22 mouse cellular contexts compared by ENCODE assay signal in genomic region chr2:6070925-6071324, GRCm38 (mm10). TPM values are rescaled to one million over a fixed set of nuclear protein-coding genes. Genes with fewer than 3 reads are reported as not detected.
DNase-seq lines count a peak whose midpoint lies in the region; ATAC-seq and TF ChIP-seq lines count a peak whose summit lies in the region.
"Had no signal": no experiment of that assay in that cellular context is flagged by ENCODE, and none has a peak within 500 bp of the region (broad histone marks: within the 10 kb centered on the region; RNA-seq: fewer than 3 reads in every experiment).

No protein-coding gene starts in this region.

- H3K9ac ChIP-seq in intestine, embryonic 14.5 days (ENCODE audit: low read length) = no peak overlapping the region
- no peak overlapping the region for H3K9ac ChIP-seq in intestine, postnatal 0 days (ENCODE audit: low read depth, low read length)
- H3K9ac ChIP-seq in ES-Bruce4 (ENCODE audit: low read depth, poor library complexity, severe bottlenecking) = no peak overlapping the region
- no peak overlapping the region for H3K9ac ChIP-seq in stomach, embryonic 16.5 days (ENCODE audit: low read length)
- H3K9ac ChIP-seq: forebrain, embryonic 15.5 days; hindbrain, embryonic 12.5 days; limb, embryonic 13.5 days; liver, embryonic 13.5 days; lung, embryonic 15.5 days had no signal

- peak overlapping the region; percentile 60 for H3K27ac ChIP-seq in intestine, embryonic 14.5 days (ENCODE audit: low read depth)
- no peak overlapping the region for H3K27ac ChIP-seq in intestine, postnatal 0 days (ENCODE audit: low read depth, low read length)
- H3K27ac ChIP-seq in ES-Bruce4 (ENCODE audit: insufficient read depth, low read length) = peak overlapping the region; percentile 41; the same call in 1 of the 2 replicates
- peak overlapping the region; percentile 84 for H3K27ac ChIP-seq in stomach, embryonic 16.5 days (ENCODE audit: low read length)
- H3K27ac ChIP-seq: forebrain, embryonic 15.5 days; hindbrain, embryonic 12.5 days; limb, embryonic 13.5 days; liver, embryonic 13.5 days; macrophage; midbrain, embryonic 10.5 days had no signal

- DNase-seq in intestine, embryonic 14.5 days (ENCODE audit: low spot score) = no peak
- DNase-seq in ZHBTc4 (ENCODE audit: low read depth, low spot score) = peak; percentile 36
- no peak for DNase-seq in cerebellum, postnatal 4 days (ENCODE audit: low spot score in 2 of 2)
- DNase-seq in left cerebral cortex, adult 18-20 months (ENCODE audit: low spot score in 2 of 2) = no peak
- DNase-seq: B cell, adult 2 months; cerebellum, adult 2 months; gastrocnemius, postnatal 25 days; heart, postnatal 10 days; kidney, postnatal 36 days; layer of hippocampus, adult 9-11 months; liver, embryonic 13.5 days; thymus, postnatal 14 days had no signal

- WGBS in intestine, embryonic 14.5 days = 43% methylated on average over 11 of the region's 11 CpGs
- 48% methylated on average over 11 of the region's 11 CpGs for WGBS in intestine, postnatal 0 days
- WGBS in stomach, embryonic 16.5 days = 41% methylated on average over 11 of the region's 11 CpGs

- H3K27me3 ChIP-seq in intestine, embryonic 14.5 days (replicated peaks; ENCODE audit: control insufficient read depth, insufficient read depth, low read length) = no peaks in the 10 kb centered on the region
- H3K27me3 ChIP-seq in intestine, postnatal 0 days (replicated peaks; ENCODE audit: control insufficient read depth, insufficient read depth, low read length) = no peaks in the 10 kb centered on the region
- H3K27me3 ChIP-seq in ES-Bruce4 (ENCODE audit: control insufficient read depth, insufficient read depth, low read length, poor library complexity, severe bottlenecking) = no peaks in the 10 kb centered on the region
- H3K27me3 ChIP-seq in stomach, embryonic 16.5 days (ENCODE audit: control insufficient read depth, insufficient read depth, low read length) = no peaks in the 10 kb centered on the region
- H3K27me3 ChIP-seq: forebrain, embryonic 15.5 days; hindbrain, embryonic 12.5 days; limb, embryonic 13.5 days; liver, embryonic 13.5 days; lung, embryonic 15.5 days had no signal

- ATAC-seq in intestine, embryonic 14.5 days (replicated peaks; ENCODE audit: low FRiP score, low TSS enrichment, low read depth) = no peak
- no peak for ATAC-seq in intestine, postnatal 0 days
- no peak for ATAC-seq in stomach, embryonic 16.5 days (ENCODE audit: insufficient read depth, low FRiP score)
- ATAC-seq: forebrain, embryonic 15.5 days had no signal

- H3K4me2 ChIP-seq in intestine, embryonic 14.5 days (ENCODE audit: low read length) = no peak overlapping the region
- H3K4me2 ChIP-seq in intestine, postnatal 0 days (replicated peaks; ENCODE audit: low read depth) = no peak overlapping the region
- no peak overlapping the region for H3K4me2 ChIP-seq in stomach, embryonic 16.5 days (ENCODE audit: low read depth, low read length)
- H3K4me2 ChIP-seq: forebrain, embryonic 15.5 days; heart, embryonic 11.5 days; hindbrain, embryonic 12.5 days; limb, embryonic 13.5 days; liver, embryonic 13.5 days; lung, embryonic 15.5 days had no signal

- H3K4me1 ChIP-seq in intestine, embryonic 14.5 days (replicated peaks; ENCODE audit: control insufficient read depth, insufficient read depth, low read length) = peaks cover 15% of the 10 kb centered on the region
- peaks cover 11% of the 10 kb centered on the region; the same call in 1 of the 2 replicates for H3K4me1 ChIP-seq in intestine, postnatal 0 days (replicated peaks; ENCODE audit: control insufficient read depth, insufficient read depth, low read length)
- H3K4me1 ChIP-seq in ES-Bruce4 (ENCODE audit: control insufficient read depth, insufficient read depth, low read length) = peaks cover 14% of the 10 kb centered on the region
- peaks cover 24% of the 10 kb centered on the region for H3K4me1 ChIP-seq in stomach, embryonic 16.5 days (ENCODE audit: control insufficient read depth, insufficient read depth, low read length)
- H3K4me1 ChIP-seq: forebrain, embryonic 15.5 days had no signal

- H3K36me3 ChIP-seq in intestine, embryonic 14.5 days (ENCODE audit: control insufficient read depth, insufficient read depth, low read length) = no peaks in the 10 kb centered on the region
- no peaks in the 10 kb centered on the region for H3K36me3 ChIP-seq in intestine, postnatal 0 days (ENCODE audit: control insufficient read depth, insufficient read depth)
- no peaks in the 10 kb centered on the region for H3K36me3 ChIP-seq in ES-Bruce4 (ENCODE audit: control insufficient read depth, insufficient read depth, low read length, poor library complexity, severe bottlenecking)
- no peaks in the 10 kb centered on the region for H3K36me3 ChIP-seq in stomach, embryonic 16.5 days (ENCODE audit: control insufficient read depth, insufficient read depth, low read length)
- H3K36me3 ChIP-seq: forebrain, embryonic 15.5 days; hindbrain, embryonic 12.5 days; limb, embryonic 13.5 days; liver, embryonic 13.5 days; lung, embryonic 15.5 days; midbrain, embryonic 10.5 days had no signal

- TF ChIP-seq CTCF in intestine, postnatal 0 days (IDR thresholded peaks at IDR 0.05; ENCODE audit: low read depth) = no peak
- TF ChIP-seq CTCF in ES-Bruce4 (IDR thresholded peaks at IDR 0.05; ENCODE audit: low read depth, low read length) = no peak

- 0 out of 2 replicates have a peak, but pooled peaks cover 8% of the 10 kb centered on the region for H3K9me3 ChIP-seq in intestine, embryonic 14.5 days (ENCODE audit: control insufficient read depth, low read length)
- no peaks in the 10 kb centered on the region for H3K9me3 ChIP-seq in intestine, postnatal 0 days (ENCODE audit: control insufficient read depth)
- H3K9me3 ChIP-seq in ES-Bruce4 (replicated peaks; ENCODE audit: control insufficient read depth, insufficient read depth, low read length, poor library complexity, severe bottlenecking) = no peaks in the 10 kb centered on the region
- H3K9me3 ChIP-seq in stomach, embryonic 16.5 days (replicated peaks; ENCODE audit: control insufficient read depth, low read length) = no peaks in the 10 kb centered on the region
- H3K9me3 ChIP-seq: forebrain, embryonic 15.5 days; hindbrain, embryonic 12.5 days; limb, embryonic 13.5 days; liver, embryonic 13.5 days; lung, embryonic 15.5 days had no signal

- TF ChIP-seq POLR2A in ES-Bruce4 (IDR thresholded peaks at IDR 0.05; ENCODE audit: insufficient read depth, low read length) = no peak

- no peak overlapping the region for H3K4me3 ChIP-seq in intestine, embryonic 14.5 days (ENCODE audit: low read depth, low read length)
- no peak overlapping the region for H3K4me3 ChIP-seq in intestine, postnatal 0 days (ENCODE audit: low read depth, low read length)
- H3K4me3 ChIP-seq in ES-Bruce4 (ENCODE audit: low read depth, low read length) = no peak overlapping the region
- H3K4me3 ChIP-seq in stomach, embryonic 16.5 days (replicated peaks; ENCODE audit: low read length) = no peak overlapping the region
- H3K4me3 ChIP-seq: forebrain, embryonic 15.5 days; hindbrain, embryonic 12.5 days; limb, embryonic 13.5 days; liver, embryonic 13.5 days; lung, embryonic 15.5 days; midbrain, embryonic 10.5 days had no signal

- no peak for TF ChIP-seq EP300 in ES-Bruce4 (IDR thresholded peaks at IDR 0.05; ENCODE audit: insufficient read depth, low read depth, low read length)

RNA-seq across cellular contexts. Expression of gene Proser2, which starts 59.1 kb away (rescaled TPM):
- 17.5 and 25.1 TPM in 2 replicates for polyA plus RNA-seq in intestine, embryonic 14.5 days (2014; fragmentation: Nextera tagmentation; extraction: Ambion mirVana)
- polyA plus RNA-seq in intestine, postnatal 0 days (2015; fragmentation: Nextera tagmentation; extraction: Ambion mirVana) = 9.0 and 10.4 TPM in 2 replicates
- polyA plus RNA-seq in ES-Bruce4 (2011; ENCODE audit: insufficient read depth, insufficient read length, low read depth, missing spikeins) = 5.2 and 5.9 TPM in 2 replicates
- polyA plus RNA-seq in stomach, embryonic 16.5 days (2015; fragmentation: Nextera tagmentation; extraction: Ambion mirVana) = 29.0 and 34.5 TPM in 2 replicates
- total RNA-seq in left cerebral cortex, adult 18-20 months (2021) = 1 to 10 TPM; 2.4 to 3.3 TPM
- polyA plus RNA-seq: macrophage had no signal
